Mouse (Mus musculus) midbrain, embryonic 10.5 days (tissue): ENCODE results near the gene Rab22a. TPM values are rescaled to one million over a fixed set of nuclear protein-coding genes. Genes with fewer than 3 reads are reported as not detected.
"Not testable (repeated sequence)": the region's sequence is repeated elsewhere in the genome, so short reads cannot be mapped to it uniquely, and the experiment has no call there.

ENCODE experiments used
- DNase-seq: peaks from one replicate; pipeline ENCODE4 v3.0.0-alpha.2; 2017; ENCODE audit warnings: low spot score
- H3K27ac ChIP-seq: fragments of 300-500 bp; sonication (generic); replicated peaks from 2 replicates; pipeline ENCODE4 v1.5.1; 2016; ENCODE audit warnings: mild to moderate bottlenecking
- H3K27me3 ChIP-seq: fragments of 300-500 bp; sonication (generic); 2 replicates; pipeline ENCODE4 v1.6.1; 2016; ENCODE audit warnings: low read depth, mild to moderate bottlenecking; ENCODE audit not compliant: poor library complexity, severe bottlenecking
- H3K36me3 ChIP-seq: fragments of 300-500 bp; sonication (generic); 2 replicates; pipeline ENCODE4 v1.6.1; 2016; ENCODE audit warnings: mild to moderate bottlenecking, moderate library complexity
- H3K4me1 ChIP-seq: fragments of 300-500 bp; sonication (generic); 2 replicates; pipeline ENCODE4 v1.6.1; 2016
- H3K4me3 ChIP-seq: fragments of 300-500 bp; sonication (generic); 2 replicates; pipeline ENCODE4 v1.5.1; 2016; ENCODE audit warnings: mild to moderate bottlenecking, moderate library complexity
- H3K9me3 ChIP-seq: fragments of 300-500 bp; sonication (generic); replicated peaks from 2 replicates; pipeline ENCODE4 v1.6.1; 2016; ENCODE audit warnings: mild to moderate bottlenecking
- WGBS: fragments of 180-500 bp; shearing (Covaris S2); methylation state at CpG from one replicate; pipeline ENCODE4 v1.1.7; 2016; 5-methylcytosine and 5-hydroxymethylcytosine counted together
- polyA plus RNA-seq: library from polyadenylated mRNA; unstranded; fragments of >200 nt; fragmentation: Nextera tagmentation; extraction: Ambion mirVana; gene quantifications from 2 replicates; pipeline ENCODE4 v1.2.1, GENCODE M21; 2016

The Rab22a gene
- polyA plus RNA-seq: 24.0 and 27.7 TPM in 2 replicates

DNA sequence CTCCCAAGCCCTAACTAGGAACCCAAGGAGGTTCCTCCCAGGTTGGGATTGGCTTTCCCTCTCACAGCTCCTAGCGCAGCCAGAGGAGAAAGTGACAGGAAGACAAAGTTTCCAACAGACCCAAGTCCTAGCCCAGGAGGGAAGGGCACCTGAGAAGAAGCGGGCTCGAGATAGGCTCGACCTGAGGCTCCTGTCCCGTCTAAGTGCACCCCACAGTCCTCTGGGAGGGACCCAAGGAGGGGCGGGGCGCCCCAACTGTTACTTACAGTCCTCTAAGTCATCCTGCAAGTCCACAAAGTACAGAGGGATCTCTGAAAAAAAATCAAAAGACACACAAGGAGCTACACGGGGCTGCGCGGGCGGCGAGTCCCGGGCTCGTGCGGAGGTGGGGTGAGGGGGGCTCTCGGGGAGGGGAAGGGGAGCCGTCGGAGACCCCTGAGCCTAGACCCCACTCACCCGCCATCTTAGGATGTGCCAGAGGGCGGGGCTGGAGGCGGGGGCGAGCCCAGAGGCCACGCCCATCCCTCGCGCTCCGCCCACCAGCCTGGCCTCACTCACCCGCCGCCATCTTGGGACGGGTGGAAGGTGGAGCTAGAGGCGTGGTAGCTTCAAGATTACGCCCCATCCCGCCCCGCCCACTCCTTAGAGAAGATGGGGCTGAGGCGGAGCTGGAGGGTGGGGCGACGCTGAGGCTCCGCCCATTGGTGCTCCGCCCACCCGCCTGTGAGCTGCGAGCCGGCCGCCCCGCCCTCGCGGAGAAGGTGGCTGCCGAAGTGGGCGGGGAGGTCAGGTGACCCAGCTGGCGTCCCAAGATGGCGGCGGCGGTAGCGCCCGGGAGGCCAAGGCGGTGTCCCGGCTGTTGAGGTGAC lies at the start of gene Rab22a:
Gene Rab22a, plus strand, starts transcription at position 704 of the 869 bp plus-strand sequence.
- Histone ChIP-seq H3K9me3 (no peaks in the 10 kb centered on the region), H3K27me3 (no peaks in the 10 kb centered on the region), H3K4me1 (peaks cover 38% of the 10 kb centered on the region), H3K36me3 (peaks cover 34% of the 10 kb centered on the region), H3K27ac (peak within 1 kb of the TSS; percentile 95), H3K4me3 (peak within 1 kb of the TSS; percentile 99)
- under 1% methylated on average over 55 of the region's 55 CpGs for WGBS
- peak; percentile 99 for DNase-seq

DNA sequence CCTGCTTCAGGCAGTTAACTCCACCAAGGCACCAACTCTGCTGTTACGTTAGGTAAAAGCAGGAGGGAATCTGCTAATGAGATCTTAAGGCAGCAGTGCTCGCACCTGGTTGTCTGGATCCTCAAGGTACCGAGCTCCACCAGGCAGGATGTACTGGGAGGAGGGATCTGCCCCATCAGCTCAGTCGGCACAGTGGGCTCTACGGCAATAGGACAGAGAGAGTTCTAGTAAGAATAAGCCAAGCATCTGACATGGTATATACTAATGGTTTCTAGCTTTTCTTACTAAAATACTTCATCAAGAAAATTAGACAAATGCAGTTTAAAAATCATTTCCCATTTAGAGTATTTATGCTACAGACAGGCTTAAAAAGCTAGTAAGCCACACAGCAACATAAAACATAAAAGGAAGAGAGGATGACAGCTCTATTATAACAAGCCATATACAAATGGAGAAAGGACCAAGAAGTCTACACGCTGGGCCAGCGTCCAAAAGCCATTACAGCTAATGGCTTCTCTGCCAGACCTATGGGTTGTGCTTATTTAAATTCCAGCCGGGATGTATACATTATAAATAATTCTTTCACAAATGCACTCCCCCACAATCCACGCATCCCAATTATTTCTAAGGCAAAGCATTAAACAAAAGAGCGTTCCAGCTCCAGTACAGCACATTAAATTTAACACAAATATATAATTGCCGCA lies 44.0 kb upstream of the Rab22a start:
- H3K9me3 ChIP-seq: no peaks in the 10 kb centered on the region
- no peak for DNase-seq
- no peaks in the 10 kb centered on the region for H3K27me3 ChIP-seq
- peaks cover 6% of the 10 kb centered on the region for H3K4me1 ChIP-seq
- 92% methylated on average over 11 of the region's 11 CpGs for WGBS
- no peak overlapping the region for H3K27ac ChIP-seq
- no peak overlapping the region for H3K4me3 ChIP-seq
- H3K36me3 ChIP-seq: peaks cover 21% of the 10 kb centered on the region; the same call in 1 of the 2 replicates

DNA sequence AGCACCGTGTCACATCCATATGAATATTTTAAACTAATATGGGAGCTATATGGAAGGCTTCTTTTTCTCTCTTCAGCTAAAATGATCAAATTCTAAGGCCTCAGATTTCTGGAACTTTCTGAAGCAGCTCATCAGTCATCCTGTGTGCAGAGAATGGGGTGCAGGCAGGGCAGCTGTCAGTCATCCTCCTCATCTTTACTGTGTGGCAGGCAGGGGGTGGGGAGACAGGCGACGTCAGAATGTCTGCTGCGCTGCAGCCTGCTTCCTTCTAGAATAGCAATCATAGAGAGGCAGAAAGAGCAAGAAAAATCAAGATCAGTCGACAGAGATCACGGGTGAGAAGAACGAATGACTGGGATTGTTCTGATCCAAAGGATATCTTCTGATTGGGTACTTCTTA lies 43.4 kb upstream of the Rab22a start:
- peaks cover 15% of the 10 kb centered on the region; the same call in 1 of the 2 replicates for H3K36me3 ChIP-seq
- no peaks in the 10 kb centered on the region for H3K9me3 ChIP-seq
- H3K27me3 ChIP-seq: no peaks in the 10 kb centered on the region
- DNase-seq: no peak
- H3K27ac ChIP-seq: no peak overlapping the region
- no peak overlapping the region for H3K4me3 ChIP-seq
- 85% methylated on average over 7 of the region's 7 CpGs for WGBS
- peaks cover 2% of the 10 kb centered on the region for H3K4me1 ChIP-seq

DNA sequence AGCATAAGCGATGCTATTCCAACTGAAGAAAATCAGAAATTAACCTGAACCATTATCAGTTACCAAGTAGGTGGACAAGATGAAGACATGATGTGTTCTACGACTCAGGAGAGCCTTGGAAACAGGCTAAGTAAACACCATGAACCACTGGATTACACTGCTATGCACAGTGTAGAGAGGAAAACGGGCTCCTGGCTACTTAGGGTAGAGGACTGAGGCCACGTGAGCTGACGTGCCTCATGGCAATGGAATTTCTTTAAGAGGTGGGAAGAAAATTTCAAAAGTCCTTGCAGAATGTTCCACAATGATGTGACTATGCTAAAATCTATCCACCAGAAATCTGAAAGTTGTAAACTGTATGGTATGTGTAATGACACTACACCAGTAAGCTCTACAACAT lies 40.4 kb upstream of the Rab22a start:
- Histone ChIP-seq H3K27ac (no peak overlapping the region), H3K9me3 (no peaks in the 10 kb centered on the region), H3K27me3 (no peaks in the 10 kb centered on the region), H3K4me1 (peaks cover 8% of the 10 kb centered on the region; the same call in 1 of the 2 replicates), H3K4me3 (no peak overlapping the region), H3K36me3 (peaks cover 9% of the 10 kb centered on the region; the same call in 1 of the 2 replicates)
- no peak for DNase-seq
- 90% methylated on average over 5 of the region's 5 CpGs for WGBS

DNA sequence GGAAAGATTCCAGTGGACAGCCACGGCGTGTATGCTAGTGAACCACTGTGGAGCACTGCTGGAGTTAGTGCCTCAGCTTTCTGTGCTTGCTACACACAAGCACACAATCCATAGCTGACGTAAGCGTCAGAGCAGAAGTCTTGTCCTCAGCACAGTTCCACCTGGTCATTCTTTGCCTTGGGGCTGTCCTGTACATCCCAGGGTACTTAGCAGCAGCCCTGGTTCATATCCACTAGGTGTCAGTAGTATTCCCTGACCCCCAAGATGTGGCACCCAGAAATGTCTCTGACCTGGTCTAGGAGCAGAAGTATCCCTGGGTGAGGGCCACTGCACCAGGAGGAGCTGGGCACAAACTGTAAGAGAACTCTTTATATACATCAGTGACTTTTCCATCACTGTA lies 38.9 kb upstream of the Rab22a start:
- WGBS: 90% methylated on average over 4 of the region's 4 CpGs
- DNase-seq: no peak
- H3K27ac ChIP-seq: no peak overlapping the region
- H3K4me1 ChIP-seq: peaks cover 8% of the 10 kb centered on the region
- no peak overlapping the region for H3K4me3 ChIP-seq
- H3K9me3 ChIP-seq: no peaks in the 10 kb centered on the region
- no peaks in the 10 kb centered on the region for H3K27me3 ChIP-seq
- H3K36me3 ChIP-seq: no peaks in the 10 kb centered on the region

DNA sequence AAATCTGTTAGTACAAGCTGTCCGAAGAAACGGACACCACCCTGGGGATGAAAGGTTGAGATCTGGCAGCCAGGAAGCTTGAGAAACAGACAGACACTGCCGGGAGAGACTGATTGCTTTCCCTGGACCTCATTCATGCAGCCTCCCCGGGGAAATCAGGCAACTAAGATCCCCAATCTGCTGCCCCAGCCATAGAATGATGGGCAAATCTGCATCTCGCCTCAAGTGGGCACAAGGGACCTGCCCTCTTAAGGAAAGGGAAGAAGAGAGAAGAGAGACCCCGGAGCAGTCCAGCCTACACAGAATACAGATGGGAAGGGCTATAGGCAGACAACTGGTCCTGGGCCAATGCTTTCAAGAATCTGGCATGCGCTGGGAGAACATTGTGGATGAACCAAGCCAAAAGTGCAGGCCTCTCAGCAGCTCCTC lies 37.4 kb upstream of the Rab22a start:
- Histone ChIP-seq H3K27me3 (no peaks in the 10 kb centered on the region), H3K27ac (no peak overlapping the region), H3K4me3 (no peak overlapping the region), H3K9me3 (no peaks in the 10 kb centered on the region), H3K4me1 (peaks cover 8% of the 10 kb centered on the region), H3K36me3 (no peaks in the 10 kb centered on the region)
- DNase-seq: no peak
- 76% methylated on average over 7 of the region's 7 CpGs for WGBS

DNA sequence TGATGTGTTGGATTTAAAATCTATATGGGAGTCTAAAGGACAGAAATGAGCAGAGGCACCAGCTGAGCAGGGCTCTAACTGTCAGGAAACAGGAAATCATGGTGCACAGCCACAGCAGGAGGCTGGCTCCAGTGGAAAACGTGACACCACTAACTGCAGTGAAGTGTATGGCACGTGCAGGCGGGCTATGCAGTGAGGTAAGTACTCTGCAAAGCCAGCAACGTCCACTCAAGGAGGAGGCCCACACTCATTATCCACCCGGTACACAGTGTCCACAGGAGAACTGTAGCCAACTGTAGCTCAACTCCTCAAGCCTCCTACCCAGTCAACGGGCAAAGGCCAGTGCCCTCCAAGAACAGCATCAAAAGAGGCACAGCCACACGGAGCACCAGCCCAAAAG lies 34.9 kb upstream of the Rab22a start:
- Histone ChIP-seq H3K27ac (no peak overlapping the region), H3K4me1 (peaks cover 8% of the 10 kb centered on the region), H3K9me3 (no peaks in the 10 kb centered on the region), H3K27me3 (no peaks in the 10 kb centered on the region), H3K36me3 (no peaks in the 10 kb centered on the region), H3K4me3 (no peak overlapping the region)
- no peak for DNase-seq
- 76% methylated on average over 7 of the region's 7 CpGs for WGBS

DNA sequence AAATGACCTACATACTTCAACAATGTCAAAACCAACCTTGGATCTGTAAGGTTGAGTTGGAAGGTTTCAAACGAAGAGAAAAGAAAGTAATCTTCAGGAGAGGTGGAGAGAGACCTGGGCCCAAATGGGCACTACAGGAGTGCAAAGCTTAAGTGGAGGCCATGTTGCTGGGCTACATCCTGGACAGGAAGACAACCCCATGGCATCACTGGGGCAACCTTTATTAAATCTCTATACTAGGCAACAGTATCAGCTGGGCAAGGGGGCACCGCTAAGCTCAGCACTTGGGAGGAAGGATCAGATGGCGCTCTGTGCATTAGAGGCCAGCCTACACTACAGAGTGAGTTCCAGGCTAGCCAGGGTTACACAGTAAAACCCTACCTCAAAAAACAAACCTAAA lies 33.8 kb upstream of the Rab22a start:
- H3K9me3 ChIP-seq: no peaks in the 10 kb centered on the region
- H3K36me3 ChIP-seq: no peaks in the 10 kb centered on the region
- 92% methylated on average over 3 of the region's 3 CpGs for WGBS
- H3K27me3 ChIP-seq: no peaks in the 10 kb centered on the region
- peaks cover 8% of the 10 kb centered on the region for H3K4me1 ChIP-seq
- no peak overlapping the region for H3K27ac ChIP-seq
- DNase-seq: no peak
- H3K4me3 ChIP-seq: no peak overlapping the region

DNA sequence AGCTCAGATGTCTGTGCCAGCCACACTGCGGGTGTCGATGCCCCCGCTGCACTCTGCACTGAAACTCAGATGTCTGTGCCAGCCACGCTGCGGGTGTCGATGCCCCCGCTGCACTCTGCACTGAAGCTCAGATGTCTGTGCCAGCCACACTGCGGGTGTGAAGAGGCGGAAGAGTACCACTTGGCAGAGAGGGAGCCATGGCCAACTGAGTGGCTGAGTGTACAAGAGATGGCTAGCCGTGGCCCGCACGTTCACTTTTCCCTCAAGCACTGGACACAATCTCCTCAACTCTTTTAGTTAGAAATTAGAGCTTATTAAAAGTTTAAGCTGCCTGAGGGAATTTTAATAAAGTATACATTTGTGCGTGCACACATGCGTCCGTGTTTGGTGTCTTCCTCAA lies 25.5 kb upstream of the Rab22a start:
- DNase-seq, H3K4me1 ChIP-seq, H3K27me3 ChIP-seq, H3K4me3 ChIP-seq, H3K27ac ChIP-seq, H3K9me3 ChIP-seq: not testable (repeated sequence)
- H3K36me3 ChIP-seq: peaks cover 17% of the 10 kb centered on the region
- 92% methylated on average over 15 of the region's 15 CpGs for WGBS

DNA sequence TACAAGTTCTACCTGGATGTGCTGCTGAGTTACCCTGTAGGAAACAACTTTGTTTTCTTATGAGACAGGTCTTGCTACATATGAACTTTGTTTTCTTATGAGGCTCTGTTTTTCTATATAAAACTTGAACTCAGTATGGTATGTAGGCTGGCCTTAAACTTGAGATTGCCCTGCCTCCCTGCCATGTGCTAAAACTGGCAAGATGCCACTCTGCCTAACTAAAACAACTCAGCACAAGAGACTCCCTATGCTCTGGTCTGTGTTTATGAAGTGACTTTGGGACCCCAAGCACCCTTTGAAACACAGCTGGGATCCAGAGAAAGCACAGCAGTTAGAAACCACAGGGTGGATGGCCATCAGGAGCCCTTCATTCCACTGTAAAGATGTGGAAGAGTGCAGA lies 18.2 kb upstream of the Rab22a start:
- Histone ChIP-seq H3K36me3 (peaks cover 18% of the 10 kb centered on the region), H3K4me1 (no peaks in the 10 kb centered on the region), H3K4me3 (no peak overlapping the region), H3K27ac (no peak overlapping the region), H3K27me3 (no peaks in the 10 kb centered on the region), H3K9me3 (peaks cover 5% of the 10 kb centered on the region; the same call in 1 of the 2 replicates)
- DNase-seq: no peak

DNA sequence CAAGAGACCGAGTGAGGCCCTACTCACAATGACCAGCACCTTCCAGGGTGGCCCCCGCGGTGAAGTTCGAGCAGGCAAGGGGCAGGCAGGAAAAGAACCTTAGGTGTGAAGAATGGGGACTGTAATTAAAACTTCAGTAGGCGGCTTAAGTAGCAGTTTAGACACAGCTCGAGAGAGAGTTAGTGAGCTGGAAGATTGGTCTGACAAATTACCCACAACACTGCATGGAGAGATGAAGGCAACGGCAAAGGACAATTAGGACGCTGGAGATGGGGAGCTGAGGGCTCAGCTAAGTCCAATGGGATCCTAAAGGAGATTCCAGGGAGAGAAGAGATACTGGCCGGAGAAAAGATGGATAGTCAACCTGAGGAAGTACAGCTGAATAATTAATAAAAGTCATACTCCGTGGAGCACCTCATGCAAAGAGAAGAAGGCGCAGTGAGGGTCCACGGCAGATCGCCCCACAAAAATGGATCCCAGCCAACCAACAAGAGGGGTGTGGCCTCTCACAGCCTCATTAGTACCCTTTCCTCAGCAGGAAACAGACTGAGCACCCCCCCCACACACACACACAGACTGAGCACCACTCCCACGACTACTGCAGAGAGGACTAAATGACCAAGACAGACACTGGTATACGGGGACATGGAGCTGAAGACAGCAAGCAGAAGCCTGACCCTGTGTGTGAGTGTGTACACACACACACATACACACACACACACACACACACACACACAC lies 17.1 kb upstream of the Rab22a start:
- Histone ChIP-seq H3K27ac (no peak overlapping the region), H3K4me3 (no peak overlapping the region), H3K9me3 (peaks cover 1% of the 10 kb centered on the region; the same call in 1 of the 2 replicates), H3K4me1 (0 out of 2 replicates have a peak, but pooled peaks cover under 1% of the 10 kb centered on the region), H3K27me3 (no peaks in the 10 kb centered on the region), H3K36me3 (peaks cover 20% of the 10 kb centered on the region)
- DNase-seq: no peak
- 70% methylated on average over 15 of the region's 15 CpGs for WGBS

DNA sequence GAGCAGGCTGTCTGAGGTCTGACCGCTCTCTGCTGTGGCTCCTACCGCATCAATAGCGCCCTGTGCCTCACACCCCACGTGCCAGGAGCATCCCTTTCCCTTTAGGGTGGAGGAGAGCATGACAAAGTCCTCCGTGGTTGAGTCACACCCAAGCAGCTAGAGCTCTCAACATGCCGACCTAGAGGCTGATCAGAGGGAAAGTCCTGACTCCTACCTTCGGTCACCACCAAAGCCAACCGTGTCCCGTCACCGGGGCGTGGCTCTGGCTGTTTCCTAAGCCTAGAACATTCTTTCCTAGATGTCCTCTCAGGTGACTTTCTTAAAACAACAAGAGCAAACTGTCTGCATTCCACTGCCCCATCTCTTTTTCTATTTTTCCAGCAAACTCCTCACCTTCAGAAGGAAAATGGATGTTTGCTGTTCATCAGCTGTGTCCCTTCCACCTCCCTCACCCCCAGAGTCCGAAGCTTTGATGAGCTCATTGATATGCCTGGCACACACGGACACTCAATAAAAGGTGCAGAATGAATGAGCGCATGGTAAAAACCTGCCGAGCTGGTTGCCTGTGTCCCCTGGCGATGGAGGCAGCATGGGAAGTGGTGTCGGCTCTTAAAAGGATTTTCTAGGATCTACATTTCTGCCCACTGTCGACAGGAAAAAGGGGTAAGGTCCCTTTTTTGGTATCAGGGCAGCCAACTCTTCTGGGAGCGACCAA lies 12.2 kb upstream of the Rab22a start:
- no peak for DNase-seq
- 88% methylated on average over 19 of the region's 19 CpGs for WGBS
- no peak overlapping the region for H3K4me3 ChIP-seq
- peaks cover 31% of the 10 kb centered on the region for H3K36me3 ChIP-seq
- H3K27me3 ChIP-seq: no peaks in the 10 kb centered on the region
- no peaks in the 10 kb centered on the region for H3K9me3 ChIP-seq
- no peak overlapping the region for H3K27ac ChIP-seq
- 0 out of 2 replicates have a peak, but pooled peaks cover 4% of the 10 kb centered on the region for H3K4me1 ChIP-seq
